Mouse (Mus musculus): ENCODE data around the gene Emc10. TPM values are rescaled to one million over a fixed set of nuclear protein-coding genes. Genes with fewer than 3 reads are reported as not detected.

Gene Emc10
- polyA plus RNA-seq, 1 experiment from 2014 or later, result 96.9 TPM

DNA sequence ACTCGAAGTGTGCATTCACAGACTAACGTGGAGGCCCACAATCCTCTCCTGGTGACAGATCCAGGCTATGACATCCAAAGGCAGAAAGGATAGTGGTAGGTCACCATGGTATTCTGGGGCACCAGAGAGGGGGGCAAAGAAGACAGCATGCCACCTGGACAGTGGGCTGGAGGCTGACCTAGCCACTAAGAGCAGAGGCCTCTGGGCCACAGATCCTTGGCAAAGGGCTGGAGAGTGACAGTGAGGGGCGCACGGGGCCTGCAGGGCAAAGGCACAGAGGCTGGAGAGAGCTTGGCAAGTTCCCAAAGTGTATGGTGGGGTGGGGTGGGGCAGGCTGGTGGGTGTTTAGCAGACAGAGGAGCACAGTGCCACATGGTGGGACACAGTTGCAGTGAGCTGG, 6.0 kb downstream of the Emc10 start:
- no peak for DNase-seq (ENCODE audit: extremely low spot score, low spot score)
- Histone ChIP-seq H3K36me3 (replicated peaks) (peaks cover 66% of the 10 kb centered on the region), H3K4me3 (no peak overlapping the region)

DNA sequence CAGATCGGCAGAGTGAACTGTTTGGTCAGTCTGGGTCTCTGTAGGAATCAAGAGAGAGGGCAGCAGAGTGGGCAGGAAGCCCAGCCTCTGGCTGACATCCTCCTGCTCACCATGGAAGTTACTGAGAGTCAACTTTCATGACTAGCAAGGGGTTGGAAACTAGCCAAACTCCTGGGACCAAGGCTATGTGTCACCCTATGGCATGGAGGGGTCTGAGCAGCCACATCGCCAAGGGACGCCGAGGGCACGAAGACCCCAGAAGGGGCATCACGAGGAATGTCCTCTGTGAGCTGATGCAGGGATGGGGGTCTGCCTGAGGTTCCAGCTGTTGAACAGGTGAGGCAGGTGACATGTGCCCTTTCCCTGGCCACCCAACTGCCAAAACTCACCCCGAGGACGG, 7.8 kb downstream of the Emc10 start:
- no peak for DNase-seq (ENCODE audit: extremely low spot score, low spot score)
- 93% methylated on average over 8 of the region's 8 CpGs for WGBS
- H3K9me3 ChIP-seq, result no peaks in the 10 kb centered on the region
- no peaks in the 10 kb centered on the region for H3K27me3 ChIP-seq (ENCODE audit: poor library complexity, severe bottlenecking)
- H3K4me1 ChIP-seq, result peaks cover 10% of the 10 kb centered on the region
- no peak overlapping the region for H3K27ac ChIP-seq
- H3K36me3 ChIP-seq (replicated peaks), result peaks cover 53% of the 10 kb centered on the region
- no peak overlapping the region for H3K4me3 ChIP-seq

More for the DNA sequence above, 6.0 kb downstream of the Emc10 start:
- Histone ChIP-seq H3K27me3 (ENCODE audit: poor library complexity, severe bottlenecking) (no peaks in the 10 kb centered on the region), H3K9me3 (no peaks in the 10 kb centered on the region), H3K27ac (no peak overlapping the region), H3K4me1 (peaks cover 18% of the 10 kb centered on the region)
- 95% methylated on average over 4 of the region's 4 CpGs for WGBS

DNA sequence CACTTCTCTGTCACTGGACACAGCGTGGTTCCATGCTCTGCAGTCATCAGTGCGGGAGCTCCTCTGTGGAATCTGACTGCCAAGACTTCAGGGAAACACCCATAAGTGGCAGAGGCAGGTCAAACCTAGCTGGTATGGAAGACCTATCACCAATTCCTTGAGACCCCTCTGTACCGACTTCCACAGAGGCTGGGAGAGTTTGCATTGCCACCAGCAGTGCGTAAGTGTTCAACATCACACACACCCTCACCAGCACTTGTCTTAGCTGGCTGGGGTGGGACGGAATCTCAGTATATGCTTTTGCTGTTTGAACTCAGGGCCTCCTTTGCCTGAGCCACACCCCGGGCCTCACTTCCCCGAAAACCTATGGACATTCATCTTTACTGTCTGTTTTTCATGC, 8.4 kb downstream of the Emc10 start:
- H3K4me1 ChIP-seq, result peaks cover 10% of the 10 kb centered on the region
- 92% methylated on average over 7 of the region's 7 CpGs for WGBS
- H3K9me3 ChIP-seq, result no peaks in the 10 kb centered on the region
- no peak for DNase-seq (ENCODE audit: extremely low spot score, low spot score)
- H3K4me3 ChIP-seq, result no peak overlapping the region
- H3K36me3 ChIP-seq (replicated peaks), result peaks cover 47% of the 10 kb centered on the region
- no peak overlapping the region for H3K27ac ChIP-seq
- H3K27me3 ChIP-seq (ENCODE audit: poor library complexity, severe bottlenecking), result 0 out of 2 replicates have a peak, but pooled peaks cover 3% of the 10 kb centered on the region

DNA sequence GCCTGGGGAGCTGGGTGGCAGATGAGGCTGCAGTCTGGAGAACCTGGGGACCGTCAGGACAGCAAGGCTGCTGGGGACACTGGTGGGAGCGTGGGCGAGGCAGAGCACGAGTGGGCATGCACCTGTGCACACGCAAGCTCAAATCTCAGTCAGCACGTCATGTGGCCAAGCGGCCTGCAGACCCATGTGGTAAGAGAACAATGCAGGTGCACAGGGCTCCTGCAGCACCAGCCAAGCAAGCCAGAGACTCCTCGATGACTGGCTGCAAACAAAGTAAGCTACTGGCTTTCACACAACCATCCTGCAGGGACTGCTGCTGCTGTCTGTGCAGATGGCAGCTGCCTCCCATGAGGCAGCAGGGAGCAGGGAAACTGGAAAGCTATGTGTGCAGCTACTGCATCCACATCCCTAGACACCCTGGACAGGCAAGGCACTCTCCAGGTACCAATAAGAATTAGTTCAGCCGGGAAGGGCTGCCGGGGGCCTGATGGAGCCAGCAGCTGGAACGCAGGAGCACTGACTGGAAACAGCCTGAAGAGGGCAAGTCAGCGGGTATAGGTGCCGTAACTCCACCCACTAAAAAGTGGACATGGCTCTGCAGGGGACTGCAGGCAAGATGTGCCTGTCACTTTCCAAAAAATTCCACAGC, 9.3 kb downstream of the Emc10 start:
- DNase-seq (ENCODE audit: extremely low spot score, low spot score), result no peak

DNA sequence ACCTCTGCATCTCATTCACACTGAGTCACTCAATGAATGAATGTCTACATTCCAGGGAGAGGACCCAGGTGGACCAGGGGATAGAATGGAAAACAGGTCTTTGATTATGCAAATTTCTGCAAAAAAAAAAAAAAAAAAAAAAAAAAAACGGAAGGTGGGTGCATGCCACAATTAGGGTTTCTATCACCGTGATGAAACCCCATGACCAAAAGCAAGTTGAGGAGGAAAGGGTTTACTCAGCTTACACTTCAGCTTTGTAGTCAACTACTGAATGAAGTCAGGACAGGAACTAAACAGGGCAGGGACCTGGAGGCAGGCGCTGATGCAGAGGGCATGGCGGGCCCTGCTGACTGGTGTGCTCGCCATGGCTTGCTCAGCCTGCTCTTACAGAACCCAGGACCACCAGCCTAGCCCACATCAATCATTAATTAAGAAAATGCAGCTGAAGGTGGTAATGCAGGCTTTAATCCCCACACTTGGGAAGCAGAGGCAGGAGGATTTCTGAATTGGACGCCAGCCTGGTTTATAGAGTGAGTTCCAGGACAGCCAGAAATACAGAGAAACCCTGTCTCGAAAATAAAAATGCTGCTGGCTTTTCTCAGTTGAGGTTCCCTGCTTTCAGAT, 10.6 kb downstream of the Emc10 start:
- Histone ChIP-seq H3K4me1 (peaks cover 10% of the 10 kb centered on the region), H3K36me3 (replicated peaks) (peaks cover 24% of the 10 kb centered on the region), H3K27ac (no peak overlapping the region), H3K9me3 (no peaks in the 10 kb centered on the region), H3K4me3 (no peak overlapping the region), H3K27me3 (ENCODE audit: poor library complexity, severe bottlenecking) (peaks cover 22% of the 10 kb centered on the region)
- 81% methylated on average over 7 of the region's 7 CpGs for WGBS
- DNase-seq (ENCODE audit: extremely low spot score, low spot score), result no peak

More for the DNA sequence above, 9.3 kb downstream of the Emc10 start:
- H3K4me1 ChIP-seq, result peaks cover 10% of the 10 kb centered on the region
- peak overlapping the region; percentile 41; the same call in 1 of the 2 replicates for H3K27ac ChIP-seq
- H3K4me3 ChIP-seq, result no peak overlapping the region
- no peaks in the 10 kb centered on the region for H3K9me3 ChIP-seq
- 67% methylated on average over 13 of the region's 13 CpGs for WGBS
- peaks cover 11% of the 10 kb centered on the region for H3K27me3 ChIP-seq (ENCODE audit: poor library complexity, severe bottlenecking)
- peaks cover 38% of the 10 kb centered on the region for H3K36me3 ChIP-seq (replicated peaks)

DNA sequence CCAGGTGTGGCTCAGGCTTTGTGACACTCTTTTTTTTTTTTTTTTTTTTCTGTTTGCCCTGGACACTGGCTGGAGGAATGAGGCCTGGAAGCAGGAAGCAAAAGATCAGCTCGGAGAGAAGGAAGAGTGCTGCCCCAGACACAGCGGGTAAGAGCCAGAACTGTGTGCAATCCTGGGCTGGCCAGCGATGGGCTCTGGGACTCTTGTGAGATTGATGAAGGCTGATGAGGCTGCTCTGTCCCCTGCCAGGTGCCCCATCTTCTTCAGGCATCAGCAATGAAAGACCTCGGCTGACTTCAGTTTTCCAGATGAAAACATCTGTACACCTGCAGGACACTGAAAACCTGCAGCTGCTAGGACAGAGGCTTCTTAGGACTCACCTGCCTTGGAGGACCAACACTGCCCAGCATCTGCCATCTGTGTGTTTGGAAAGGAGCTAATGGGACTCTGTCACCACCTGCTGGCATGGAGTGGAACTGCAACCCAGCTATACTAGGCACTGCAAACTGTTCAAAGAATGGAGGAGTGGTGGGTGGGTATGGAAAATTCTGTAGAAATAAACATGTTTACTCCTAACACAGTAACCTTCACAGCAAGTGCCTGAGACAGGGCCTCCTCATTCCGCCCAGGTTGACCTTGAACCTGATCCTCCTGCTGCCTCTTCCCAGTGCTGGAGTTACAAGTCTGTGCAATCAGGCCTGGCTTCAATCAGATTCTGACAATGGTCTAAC, 11.3 kb downstream of the Emc10 start:
- peak; percentile 82 for DNase-seq (ENCODE audit: extremely low spot score, low spot score)

DNA sequence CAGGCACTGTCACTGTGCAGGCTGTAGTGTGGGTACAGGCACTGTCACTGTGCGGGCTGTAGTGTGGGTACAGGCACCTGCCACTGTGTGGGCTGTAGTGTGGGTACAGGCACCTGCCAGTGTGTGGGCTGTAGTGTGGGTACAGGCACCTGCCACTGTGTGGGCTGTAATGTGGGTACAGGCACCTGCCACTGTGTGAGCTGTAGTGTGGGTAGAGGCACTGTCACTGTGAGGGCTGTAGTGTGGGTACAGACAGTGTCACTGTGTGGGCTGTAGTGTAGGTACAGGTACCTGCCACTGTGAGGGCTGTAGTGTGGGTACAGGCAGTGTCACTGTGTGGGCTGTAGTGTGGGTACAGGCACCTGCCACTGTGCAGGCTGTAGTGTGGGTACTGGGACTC, 12.2 kb downstream of the Emc10 start:
- DNase-seq (ENCODE audit: extremely low spot score, low spot score), result no peak
- no peak overlapping the region for H3K4me3 ChIP-seq
- 100% methylated on average over 1 of the region's 1 CpGs for WGBS

More for the DNA sequence above, 11.3 kb downstream of the Emc10 start:
- peaks cover 18% of the 10 kb centered on the region for H3K36me3 ChIP-seq (replicated peaks)
- no peak overlapping the region for H3K4me3 ChIP-seq
- peaks cover 28% of the 10 kb centered on the region for H3K27me3 ChIP-seq (ENCODE audit: poor library complexity, severe bottlenecking)
- no peak overlapping the region for H3K27ac ChIP-seq
- no peaks in the 10 kb centered on the region for H3K9me3 ChIP-seq
- H3K4me1 ChIP-seq, result peaks cover 10% of the 10 kb centered on the region
- WGBS, result 38% methylated on average over 5 of the region's 5 CpGs

DNA sequence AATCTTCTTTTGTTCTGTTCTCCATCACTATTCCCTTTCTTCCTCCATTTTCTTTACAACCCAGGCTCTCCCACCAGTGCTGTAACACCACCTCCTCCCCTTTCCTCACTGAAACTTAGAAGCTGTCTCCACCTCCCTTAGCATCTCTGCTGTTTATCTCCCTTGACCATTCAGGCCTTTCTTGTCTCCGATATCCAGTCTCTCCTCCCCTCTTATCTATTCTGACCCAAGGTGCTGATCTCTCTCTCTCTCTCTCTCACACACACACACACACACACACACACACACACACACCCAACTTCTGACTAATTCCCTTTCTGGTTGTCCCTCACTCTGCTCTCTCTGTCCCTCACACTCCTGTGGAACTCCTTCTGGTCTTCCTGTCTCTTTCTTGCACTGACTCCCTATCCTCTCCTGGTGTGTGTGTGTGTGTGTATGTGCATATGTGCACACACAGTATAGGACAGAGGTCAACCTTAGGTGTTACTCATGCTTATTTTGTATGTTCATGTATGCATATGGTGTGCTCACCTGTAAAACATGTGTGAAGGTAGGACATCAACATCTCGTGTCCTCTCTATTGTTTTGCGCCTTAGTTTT, 13.4 kb downstream of the Emc10 start:
- no peaks in the 10 kb centered on the region for H3K9me3 ChIP-seq
- H3K27ac ChIP-seq, result 0 out of 2 replicates have a peak overlapping the region, but pooled peaks have one; percentile 15
- 81% methylated on average over 3 of the region's 3 CpGs for WGBS

More for the DNA sequence above, 12.2 kb downstream of the Emc10 start:
- no peak overlapping the region for H3K27ac ChIP-seq
- H3K9me3 ChIP-seq, result no peaks in the 10 kb centered on the region
- H3K36me3 ChIP-seq (replicated peaks), result peaks cover 9% of the 10 kb centered on the region
- peaks cover 37% of the 10 kb centered on the region for H3K27me3 ChIP-seq (ENCODE audit: poor library complexity, severe bottlenecking)
- peaks cover 10% of the 10 kb centered on the region for H3K4me1 ChIP-seq

DNA sequence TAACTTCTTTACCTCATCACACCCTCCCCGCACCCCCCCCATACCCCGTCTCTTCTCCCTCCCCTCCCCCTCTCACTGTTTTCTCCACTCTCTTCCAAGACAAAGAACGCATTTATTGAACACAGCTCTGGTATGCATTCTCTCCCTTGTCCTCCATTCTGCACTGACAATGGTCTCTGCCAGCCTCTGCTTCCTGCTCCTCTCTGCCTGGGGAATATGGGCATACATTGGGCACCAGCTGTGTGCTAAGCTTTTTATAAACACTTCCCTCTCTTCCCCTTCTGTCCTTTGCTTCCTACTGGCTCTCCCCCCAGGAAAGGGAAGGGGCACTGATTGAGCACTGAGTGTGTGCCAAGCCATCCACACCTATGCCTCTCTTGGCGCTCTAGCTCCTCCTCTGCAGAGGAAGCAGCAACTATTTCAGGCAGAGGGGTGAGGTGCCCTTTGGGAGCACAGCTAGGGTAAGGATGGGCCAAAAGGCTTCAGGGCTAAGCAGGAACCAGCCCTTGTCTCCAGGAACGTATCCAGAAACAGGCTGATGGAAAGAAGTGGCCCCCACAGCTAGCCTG, 21.2 kb downstream of the Emc10 start:
- Histone ChIP-seq H3K27me3 (ENCODE audit: poor library complexity, severe bottlenecking) (peaks cover 72% of the 10 kb centered on the region), H3K36me3 (replicated peaks) (no peaks in the 10 kb centered on the region), H3K9me3 (no peaks in the 10 kb centered on the region), H3K4me1 (peaks cover 42% of the 10 kb centered on the region), H3K4me3 (no peak overlapping the region), H3K27ac (peak overlapping the region; percentile 62)
- DNase-seq (ENCODE audit: extremely low spot score, low spot score), result no peak
- WGBS, result 36% methylated on average over 5 of the region's 5 CpGs

More for the DNA sequence above, 13.4 kb downstream of the Emc10 start:
- Histone ChIP-seq H3K36me3 (replicated peaks) (no peaks in the 10 kb centered on the region), H3K27me3 (ENCODE audit: poor library complexity, severe bottlenecking) (peaks cover 49% of the 10 kb centered on the region), H3K4me1 (peaks cover 10% of the 10 kb centered on the region), H3K4me3 (no peak overlapping the region)
- no peak for DNase-seq (ENCODE audit: extremely low spot score, low spot score)

DNA sequence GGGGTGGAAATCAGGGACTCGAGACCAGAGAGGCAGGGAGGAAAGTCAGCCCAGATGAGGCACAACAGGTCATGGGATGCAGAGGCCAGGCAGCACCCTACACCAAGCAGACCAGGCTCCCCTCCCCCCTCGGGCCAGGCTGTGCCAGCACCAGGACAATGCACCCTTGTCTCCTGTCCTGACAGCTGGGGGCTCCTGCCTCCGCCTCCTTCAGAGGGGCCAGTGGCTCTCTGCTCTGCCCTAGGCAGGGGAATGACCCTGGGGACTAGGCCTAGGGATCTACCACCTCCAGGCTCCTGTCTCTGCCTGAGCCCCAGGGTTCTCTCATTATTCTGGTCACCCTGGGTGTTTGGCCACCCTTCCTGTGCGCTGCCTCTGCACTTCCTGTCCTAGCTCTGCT, 21.9 kb downstream of the Emc10 start:
- Histone ChIP-seq H3K4me3 (peak overlapping the region; percentile 14; the same call in 1 of the 2 replicates), H3K36me3 (replicated peaks) (0 out of 2 replicates have a peak, but pooled peaks cover 3% of the 10 kb centered on the region), H3K9me3 (no peaks in the 10 kb centered on the region), H3K4me1 (peaks cover 45% of the 10 kb centered on the region), H3K27ac (peak overlapping the region; percentile 62), H3K27me3 (ENCODE audit: poor library complexity, severe bottlenecking) (peaks cover 65% of the 10 kb centered on the region)
- no peak for DNase-seq (ENCODE audit: extremely low spot score, low spot score)
- 13% methylated on average over 4 of the region's 4 CpGs for WGBS

DNA sequence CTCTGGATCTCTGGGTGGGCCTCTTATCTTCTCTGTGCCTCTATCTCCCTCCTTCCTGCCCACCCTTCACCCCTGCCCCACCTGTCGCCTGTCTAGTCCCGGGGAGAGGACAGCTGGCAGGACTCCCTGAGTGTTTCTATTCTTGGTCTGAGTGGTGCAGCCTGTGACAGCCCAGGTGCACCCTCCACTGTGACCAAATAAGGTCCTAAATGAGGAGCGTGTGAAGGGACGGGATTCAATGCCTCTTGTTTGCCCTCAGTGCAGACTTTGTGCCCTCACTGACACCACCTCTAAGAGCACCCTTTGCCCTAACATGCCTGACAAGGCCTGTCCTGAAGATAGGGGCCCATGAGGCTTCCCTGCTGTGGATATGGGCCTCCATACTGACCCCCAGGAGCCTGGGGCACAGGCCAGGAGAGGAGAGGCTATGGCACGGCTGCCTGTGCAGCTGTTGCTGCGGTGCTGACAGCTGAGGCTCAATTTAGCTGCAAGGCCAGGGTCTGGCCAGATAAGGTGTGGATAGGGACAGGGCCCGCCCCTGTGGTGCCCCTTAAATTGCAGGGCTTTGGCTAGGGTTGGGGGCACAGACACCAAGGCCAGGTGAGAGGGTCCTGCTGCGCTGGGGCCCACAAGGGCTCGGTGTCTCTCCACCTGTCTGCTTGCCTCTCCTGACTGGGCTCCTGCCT, 23.2 kb downstream of the Emc10 start:
- peaks cover 58% of the 10 kb centered on the region for H3K4me1 ChIP-seq
- peaks cover 52% of the 10 kb centered on the region for H3K27me3 ChIP-seq (ENCODE audit: poor library complexity, severe bottlenecking)
- DNase-seq (ENCODE audit: extremely low spot score, low spot score), result no peak
- H3K4me3 ChIP-seq, result no peak overlapping the region
- 66% methylated on average over 9 of the region's 9 CpGs for WGBS
- H3K36me3 ChIP-seq (replicated peaks), result 0 out of 2 replicates have a peak, but pooled peaks cover 3% of the 10 kb centered on the region
- H3K9me3 ChIP-seq, result no peaks in the 10 kb centered on the region
- H3K27ac ChIP-seq, result peak overlapping the region; percentile 62

DNA sequence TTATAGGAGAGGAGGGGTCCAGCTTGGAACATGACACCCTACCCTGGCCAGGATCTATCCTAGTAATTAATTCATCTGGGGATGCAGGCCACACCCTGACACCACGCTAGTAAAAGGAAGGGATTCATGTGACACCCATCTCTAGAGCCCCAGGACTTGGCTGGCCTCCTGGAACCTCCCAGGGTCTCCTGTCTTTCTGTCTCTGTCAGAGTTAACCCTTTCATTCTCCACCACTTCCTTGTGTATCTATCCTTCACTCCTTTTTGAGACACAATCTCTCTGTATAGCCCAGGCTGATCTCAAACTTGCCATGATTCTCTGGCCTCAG, 23.8 kb downstream of the Emc10 start:
- H3K9me3 ChIP-seq, result no peaks in the 10 kb centered on the region
- peaks cover 46% of the 10 kb centered on the region for H3K27me3 ChIP-seq (ENCODE audit: poor library complexity, severe bottlenecking)
- WGBS, result 34% methylated on average over 1 of the region's 1 CpGs
- 0 out of 2 replicates have a peak overlapping the region, but pooled peaks have one; percentile 62 for H3K27ac ChIP-seq
- no peak overlapping the region for H3K4me3 ChIP-seq
- H3K4me1 ChIP-seq, result peaks cover 59% of the 10 kb centered on the region
- H3K36me3 ChIP-seq (replicated peaks), result 0 out of 2 replicates have a peak, but pooled peaks cover 3% of the 10 kb centered on the region
- no peak for DNase-seq (ENCODE audit: extremely low spot score, low spot score)

Data from forebrain, embryonic 10.5 days (tissue).